Mouse (Mus musculus): ENCODE measurements around the gene Numb.

Numb gene

DNA sequence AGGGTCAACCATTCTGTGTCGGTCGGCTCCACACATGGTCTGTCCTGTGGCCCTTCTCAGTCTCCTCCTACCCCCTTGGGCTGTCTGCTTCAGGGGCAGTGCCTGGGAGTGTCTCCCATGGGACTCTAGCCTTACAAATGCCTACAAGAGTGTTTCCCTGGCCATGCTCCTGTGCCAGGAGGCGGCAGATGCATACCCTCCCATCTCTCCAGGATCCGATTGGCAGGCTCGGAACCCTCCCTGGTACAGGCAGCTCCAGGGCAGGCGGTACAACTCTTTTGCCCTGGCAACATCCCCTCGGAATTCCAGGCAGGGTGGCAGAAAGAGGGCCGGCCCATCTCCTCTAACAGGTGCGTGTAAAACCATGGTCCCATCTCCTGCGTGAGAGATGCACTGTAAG is 139.1 kb downstream of the Numb start:
- DNase-seq (ENCODE audit: low read depth, low spot score) = no peak

- DNase-seq (ENCODE audit: low read depth, low spot score) = no peak
These were observed 140.0 kb downstream of the Numb start for GRCm38 (mm10) chr12:83781640-83782278.

DNA sequence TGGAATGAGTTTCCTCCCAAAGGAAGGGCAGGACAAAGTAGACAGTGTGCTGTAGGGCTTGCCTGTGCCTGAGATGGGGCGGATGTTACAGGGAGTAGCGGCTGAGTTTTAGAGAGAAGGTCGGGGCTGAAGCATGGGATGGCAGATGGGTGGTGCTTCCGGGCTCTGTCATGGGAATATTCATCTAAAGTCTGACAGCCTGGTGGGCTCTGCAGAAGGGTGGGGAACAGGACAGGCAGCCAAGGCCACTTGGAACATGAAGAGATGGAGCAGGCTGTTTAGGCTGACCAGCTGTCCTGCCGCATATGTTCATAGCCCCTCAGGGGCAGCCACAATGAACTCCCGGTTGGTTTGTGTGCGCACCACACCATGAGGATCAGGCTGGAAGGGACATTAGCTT is 140.5 kb downstream of the Numb start:
- DNase-seq (ENCODE audit: low read depth, low spot score) = no peak

DNA sequence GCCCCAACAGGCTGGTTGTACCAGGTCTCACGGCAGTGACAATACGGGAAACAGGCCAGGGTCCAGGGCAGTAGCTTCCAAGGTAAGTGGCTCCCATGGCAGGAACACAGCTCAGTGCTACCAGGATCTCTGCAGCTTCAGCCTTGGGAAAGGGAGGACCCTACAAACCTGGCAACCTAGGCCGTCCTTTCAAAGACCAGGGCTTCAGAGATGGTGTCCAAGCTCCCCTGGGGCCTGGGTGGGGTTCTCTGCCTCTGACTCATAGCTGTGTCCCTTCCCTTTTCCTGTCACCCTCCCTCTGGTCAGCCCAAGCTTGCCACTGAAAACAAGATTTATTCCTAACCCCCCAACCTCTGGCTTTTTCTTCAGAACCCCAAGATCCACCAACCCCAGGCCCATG is 141.6 kb downstream of the Numb start:
- DNase-seq (ENCODE audit: low read depth, low spot score) = no peak

DNA sequence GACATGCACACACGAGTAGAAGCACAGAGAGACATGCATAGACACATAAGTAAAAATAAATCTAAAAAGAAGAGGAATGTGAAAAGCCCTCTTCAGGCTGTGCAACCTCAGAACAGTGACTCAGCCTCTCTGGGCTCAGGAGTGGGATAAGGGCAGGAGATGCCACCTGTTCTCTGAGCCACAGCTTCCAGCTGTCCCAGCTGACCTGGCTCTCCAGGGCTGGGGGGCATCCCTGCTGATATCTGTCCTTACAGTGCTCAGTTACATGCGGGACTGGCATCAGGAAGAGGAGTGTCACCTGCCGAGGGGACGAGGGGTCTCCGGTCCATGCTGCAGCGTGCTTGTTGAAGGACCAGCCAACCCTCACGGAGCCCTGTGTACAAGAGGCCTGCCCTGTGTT is 145.0 kb downstream of the Numb start:
- no peak for DNase-seq (ENCODE audit: low read depth, low spot score)

DNA sequence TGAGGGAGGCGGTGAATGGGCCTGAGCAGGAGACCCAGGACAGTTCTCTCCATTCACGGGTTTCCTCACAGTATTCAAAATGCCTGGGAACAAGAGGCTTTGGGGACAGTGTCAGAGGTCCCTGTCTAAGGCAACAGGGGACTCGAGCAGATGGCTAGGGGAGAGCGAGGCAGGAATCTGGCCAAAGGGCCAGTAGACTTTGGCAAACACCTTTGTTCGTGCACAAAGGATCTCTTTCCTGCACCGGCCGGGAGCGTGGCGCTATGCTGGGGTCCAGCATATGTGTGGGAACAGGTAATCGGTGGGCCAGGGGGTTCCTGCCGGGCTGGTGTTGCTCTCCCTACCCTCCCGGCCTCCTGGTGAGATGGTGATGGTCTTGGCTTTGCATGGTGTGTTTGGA is 146.1 kb downstream of the Numb start:
- no peak for DNase-seq (ENCODE audit: low read depth, low spot score)

- peak; percentile 73 for DNase-seq (ENCODE audit: low read depth, low spot score)
These were observed 151.1 kb downstream of the Numb start for GRCm38 (mm10) chr12:83770418-83771256.

- DNase-seq (ENCODE audit: low read depth, low spot score) = no peak
These were observed 153.4 kb downstream of the Numb start for GRCm38 (mm10) chr12:83768235-83768899.

DNA sequence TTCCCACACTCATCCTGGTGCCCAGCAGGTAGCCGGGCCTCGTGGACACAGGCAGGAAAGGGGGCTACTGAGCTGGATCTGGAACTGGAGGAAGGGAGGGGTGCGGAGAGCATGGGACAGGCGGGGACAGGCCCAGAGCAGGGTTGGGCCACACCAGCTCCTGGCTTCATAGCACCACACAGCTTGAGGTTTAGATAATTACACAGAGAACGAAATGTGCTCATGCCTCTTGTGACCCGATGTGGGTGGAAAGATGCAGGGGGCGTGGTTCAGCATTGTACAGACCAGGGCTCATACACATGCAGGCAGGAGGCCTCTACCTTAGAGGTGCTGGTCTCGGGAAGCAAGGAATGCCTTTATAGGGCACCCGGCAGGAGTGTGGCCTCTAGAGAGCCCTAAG is 153.9 kb downstream of the Numb start:
- DNase-seq (ENCODE audit: low read depth, low spot score) = no peak

DNA sequence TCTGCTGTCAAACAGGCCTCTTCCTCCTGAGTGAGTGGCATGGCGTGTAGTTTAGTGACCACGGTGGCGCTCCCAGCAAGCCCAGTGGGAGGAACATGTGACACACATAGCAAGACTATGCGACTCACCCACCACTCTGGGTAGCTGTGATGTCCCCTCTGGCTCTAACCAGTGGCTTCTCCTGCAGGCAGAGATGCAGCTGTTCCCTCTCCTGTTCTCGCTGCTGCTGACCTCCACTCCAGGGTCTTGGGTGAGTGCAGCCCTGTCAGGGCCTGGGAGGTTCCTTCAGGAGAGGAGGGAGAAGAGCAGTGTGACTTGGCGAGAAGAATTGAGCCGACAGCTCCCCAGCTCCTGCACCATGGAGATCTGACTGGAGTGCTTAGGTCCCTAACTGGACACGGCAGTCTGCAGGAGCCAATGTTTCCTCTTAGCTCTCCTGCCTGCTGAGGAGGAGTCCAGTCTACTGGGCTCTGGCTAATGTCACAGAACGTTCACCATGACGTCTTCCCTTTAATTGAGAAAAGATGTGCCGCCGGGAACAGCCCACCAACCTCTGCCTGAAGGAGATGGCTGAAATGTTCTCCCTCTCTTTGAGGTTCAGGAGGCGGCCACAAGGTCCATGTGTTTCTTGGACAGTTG is 155.7 kb downstream of the Numb start:
- no peak for DNase-seq (ENCODE audit: low read depth, low spot score)

- no peak for DNase-seq (ENCODE audit: low read depth, low spot score)
These were observed 157.2 kb downstream of the Numb start for GRCm38 (mm10) chr12:83764519-83764918.

DNA sequence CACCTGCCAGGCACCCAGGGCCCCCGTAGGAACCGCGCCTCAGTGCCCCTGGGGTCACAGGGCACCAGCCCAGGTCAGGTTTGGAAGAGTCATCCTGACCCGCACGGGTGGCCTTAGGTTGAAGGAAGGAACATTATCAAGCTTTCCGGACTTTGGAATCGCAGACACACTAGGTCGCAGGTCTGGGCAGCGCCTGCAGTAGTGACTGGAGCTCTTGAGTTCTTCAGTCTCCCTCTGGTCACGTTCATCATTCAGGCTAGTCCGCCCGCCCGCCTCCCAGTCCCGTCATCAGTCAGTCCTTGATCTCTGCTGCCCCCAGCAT is 157.7 kb downstream of the Numb start:
- DNase-seq (ENCODE audit: low read depth, low spot score) = peak; percentile 70

- peak; percentile 69 for DNase-seq (ENCODE audit: low read depth, low spot score)
These were observed 158.3 kb downstream of the Numb start, which contains the start of gene Papln for GRCm38 (mm10) chr12:83763311-83764043. Gene Papln (plus strand): TSS chr12:83763634.

GRCm38 (mm10) chr12:83762706-83763105 is 159.0 kb downstream of the Numb start:
- DNase-seq (ENCODE audit: low read depth, low spot score) = peak; percentile 10

GRCm38 (mm10) chr12:83760201-83760600 is 161.5 kb downstream of the Numb start:
- DNase-seq (ENCODE audit: low read depth, low spot score) = no peak

DNA sequence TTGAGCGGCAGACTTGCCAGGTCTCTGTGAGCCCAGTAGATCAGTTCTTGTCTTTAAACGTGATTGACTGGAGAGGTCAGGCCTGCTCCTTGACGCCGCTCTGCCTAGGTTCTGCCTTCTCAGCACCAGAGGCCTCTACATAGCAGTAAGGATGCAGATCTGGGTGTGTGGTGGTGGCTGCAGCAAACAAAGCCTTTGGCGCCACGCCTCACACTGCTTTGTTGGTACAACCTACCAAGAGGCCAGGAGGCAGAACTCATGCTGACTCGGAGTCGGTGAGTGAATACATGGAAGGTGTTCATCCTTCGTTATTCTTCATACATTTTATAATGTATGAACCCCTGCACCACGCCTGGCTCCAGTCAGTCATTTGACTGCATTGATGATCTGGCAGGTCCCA is 163.0 kb downstream of the Numb start:
- DNase-seq (ENCODE audit: low read depth, low spot score) = no peak

DNA sequence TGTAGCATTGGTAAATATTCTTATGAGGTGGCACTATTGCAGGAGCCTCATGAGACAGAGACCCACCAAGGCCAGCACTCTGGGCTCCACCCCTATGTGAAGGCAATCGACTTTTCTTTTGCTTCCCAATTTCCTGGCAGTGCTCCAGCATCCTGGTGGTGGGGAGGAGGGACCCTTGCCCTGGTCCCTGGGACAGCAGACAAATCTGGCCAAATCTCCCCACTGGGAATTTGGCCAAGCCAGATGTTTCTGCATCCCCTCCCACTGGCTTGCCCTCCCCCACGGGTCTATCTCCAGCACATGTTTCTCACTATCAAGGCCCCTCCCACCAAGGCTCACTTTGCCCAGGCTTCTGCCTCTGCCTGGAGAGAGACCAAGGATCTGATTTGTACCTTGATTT is 169.2 kb downstream of the Numb start:
- no peak for DNase-seq (ENCODE audit: low read depth, low spot score)

- no peak for DNase-seq (ENCODE audit: low read depth, low spot score)
These were observed 172.5 kb downstream of the Numb start for GRCm38 (mm10) chr12:83749186-83749585.

All from A20 (cell line).